Mouse (Mus musculus): Measurements from ENCODE around the gene Bcl2l13. TPM values are rescaled to one million over a fixed set of nuclear protein-coding genes. Genes with fewer than 3 reads are reported as not detected.
"Not testable (repeated sequence)": the region's sequence is repeated elsewhere in the genome, so short reads cannot be mapped to it uniquely, and the experiment has no call there.

Gene Bcl2l13
- polyA plus RNA-seq, 1 experiment from 2014 or later, result 34.6 TPM

DNA sequence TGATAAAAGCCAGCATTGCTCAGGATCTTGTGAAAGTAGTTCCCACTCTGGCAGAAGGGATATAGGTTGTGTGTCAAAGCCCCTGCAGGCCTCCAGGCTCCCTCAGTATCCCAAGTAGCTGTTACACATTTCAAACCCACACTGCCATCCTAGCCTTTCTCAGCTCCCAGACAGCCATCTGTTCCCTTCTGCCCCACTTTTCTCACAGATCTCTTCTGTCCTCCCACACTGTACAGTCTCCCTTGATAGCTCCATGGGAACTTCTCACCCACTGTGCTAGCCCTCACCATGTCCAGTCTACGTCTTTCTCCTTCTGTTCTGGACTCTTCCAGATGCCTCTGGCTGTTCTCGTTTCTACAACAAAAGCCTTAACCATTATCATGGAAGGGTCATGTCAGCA, 39.9 kb upstream of the Bcl2l13 start:
- Histone ChIP-seq H3K27me3 (ENCODE audit: insufficient read depth, low read length) (no peaks in the 10 kb centered on the region), H3K36me3 (ENCODE audit: insufficient read depth) (peaks cover 84% of the 10 kb centered on the region), H3K9ac (no peak overlapping the region), H3K27ac (ENCODE audit: low read depth) (no peak overlapping the region), H3K4me1 (ENCODE audit: insufficient read depth) (no peaks in the 10 kb centered on the region), H3K9me3 (ENCODE audit: low read depth, low read length) (no peaks in the 10 kb centered on the region), H3K4me3 (ENCODE audit: low read depth, low read length) (no peak overlapping the region), H3K4me2 (no peak overlapping the region)
- DNase-seq (no peak), ATAC-seq (ENCODE audit: insufficient read depth) (no peak)
- WGBS, result 79% methylated on average over 2 of the region's 2 CpGs
- TF ChIP-seq CTCF (IDR thresholded peaks at IDR 0.05; ENCODE audit: low read depth), result no peak

DNA sequence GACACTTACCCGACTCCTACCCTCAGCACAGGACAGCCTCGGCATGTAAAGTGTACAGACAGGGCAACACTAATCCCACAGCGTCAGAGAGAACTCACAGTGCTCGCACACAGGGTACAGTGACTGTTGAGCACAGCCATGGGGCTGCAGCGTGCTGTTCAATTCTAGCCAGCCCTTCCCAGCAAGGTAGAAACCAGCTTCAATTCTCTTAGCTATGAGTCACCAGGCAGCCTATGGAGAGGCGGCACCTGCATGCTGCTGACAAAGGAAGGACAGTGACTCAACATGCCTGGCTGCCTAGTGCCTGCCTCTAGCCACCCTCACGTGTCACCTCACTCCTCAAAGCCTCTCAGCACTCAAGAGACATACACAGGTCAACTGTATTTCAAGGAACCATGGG, 38.0 kb upstream of the Bcl2l13 start:
- TF ChIP-seq CTCF (IDR thresholded peaks at IDR 0.05; ENCODE audit: low read depth), result no peak
- Histone ChIP-seq H3K4me2 (no peak overlapping the region), H3K27me3 (ENCODE audit: insufficient read depth, low read length) (no peaks in the 10 kb centered on the region), H3K4me3 (ENCODE audit: low read depth, low read length) (no peak overlapping the region), H3K9ac (no peak overlapping the region), H3K27ac (ENCODE audit: low read depth) (no peak overlapping the region), H3K9me3 (ENCODE audit: low read depth, low read length) (no peaks in the 10 kb centered on the region), H3K36me3 (ENCODE audit: insufficient read depth) (peaks cover 96% of the 10 kb centered on the region), H3K4me1 (ENCODE audit: insufficient read depth) (no peaks in the 10 kb centered on the region)
- no peak for ATAC-seq (ENCODE audit: insufficient read depth)
- WGBS, result 80% methylated on average over 7 of the region's 7 CpGs
- DNase-seq, result no peak

GRCm38 (mm10) chr6:120798905-120799304, 37.1 kb upstream of the Bcl2l13 start:
- Histone ChIP-seq H3K27me3 (ENCODE audit: insufficient read depth, low read length) (no peaks in the 10 kb centered on the region), H3K4me2 (no peak overlapping the region), H3K27ac (ENCODE audit: low read depth) (no peak overlapping the region), H3K4me1 (ENCODE audit: insufficient read depth) (no peaks in the 10 kb centered on the region), H3K36me3 (ENCODE audit: insufficient read depth) (peaks cover 96% of the 10 kb centered on the region), H3K9me3 (ENCODE audit: low read depth, low read length) (no peaks in the 10 kb centered on the region), H3K4me3 (ENCODE audit: low read depth, low read length) (no peak overlapping the region), H3K9ac (no peak overlapping the region)
- DNase-seq (no peak), ATAC-seq (ENCODE audit: insufficient read depth) (no peak)
- 77% methylated on average over 4 of the region's 4 CpGs for WGBS
- TF ChIP-seq CTCF (IDR thresholded peaks at IDR 0.05; ENCODE audit: low read depth), result no peak

GRCm38 (mm10) chr6:120799581-120800041, 36.4 kb upstream of the Bcl2l13 start:
- no peak overlapping the region for H3K9ac ChIP-seq
- ATAC-seq (ENCODE audit: insufficient read depth), result no peak
- no peak overlapping the region for H3K27ac ChIP-seq (ENCODE audit: low read depth)
- H3K4me3 ChIP-seq (ENCODE audit: low read depth, low read length), result no peak overlapping the region
- no peak for DNase-seq
- WGBS, result 84% methylated on average over 4 of the region's 4 CpGs
- no peak for TF ChIP-seq CTCF (IDR thresholded peaks at IDR 0.05; ENCODE audit: low read depth)
- no peaks in the 10 kb centered on the region for H3K9me3 ChIP-seq (ENCODE audit: low read depth, low read length)
- peaks cover 96% of the 10 kb centered on the region for H3K36me3 ChIP-seq (ENCODE audit: insufficient read depth)
- H3K27me3 ChIP-seq (ENCODE audit: insufficient read depth, low read length), result no peaks in the 10 kb centered on the region
- no peak overlapping the region for H3K4me2 ChIP-seq
- no peaks in the 10 kb centered on the region for H3K4me1 ChIP-seq (ENCODE audit: insufficient read depth)

- Histone ChIP-seq H3K4me3 (ENCODE audit: low read depth, low read length) (no peak overlapping the region), H3K27me3 (ENCODE audit: insufficient read depth, low read length) (no peaks in the 10 kb centered on the region), H3K4me2 (no peak overlapping the region), H3K36me3 (ENCODE audit: insufficient read depth) (peaks cover 83% of the 10 kb centered on the region), H3K4me1 (ENCODE audit: insufficient read depth) (no peaks in the 10 kb centered on the region), H3K27ac (ENCODE audit: low read depth) (no peak overlapping the region), H3K9ac (no peak overlapping the region), H3K9me3 (ENCODE audit: low read depth, low read length) (no peaks in the 10 kb centered on the region)
- no peak for TF ChIP-seq CTCF (IDR thresholded peaks at IDR 0.05; ENCODE audit: low read depth)
- no peak for ATAC-seq (ENCODE audit: insufficient read depth)
- WGBS, result 72% methylated on average over 5 of the region's 5 CpGs
- DNase-seq, result no peak
These were observed 28.8 kb upstream of the Bcl2l13 start for GRCm38 (mm10) chr6:120806999-120807737.

- TF ChIP-seq CTCF (IDR thresholded peaks at IDR 0.05; ENCODE audit: low read depth), result no peak
- no peak overlapping the region for H3K27ac ChIP-seq (ENCODE audit: low read depth)
- no peaks in the 10 kb centered on the region for H3K9me3 ChIP-seq (ENCODE audit: low read depth, low read length)
- no peaks in the 10 kb centered on the region for H3K4me1 ChIP-seq (ENCODE audit: insufficient read depth)
- H3K27me3 ChIP-seq (ENCODE audit: insufficient read depth, low read length), result no peaks in the 10 kb centered on the region
- DNase-seq, result no peak
- ATAC-seq (ENCODE audit: insufficient read depth), result no peak
- peaks cover 77% of the 10 kb centered on the region for H3K36me3 ChIP-seq (ENCODE audit: insufficient read depth)
- WGBS, result 67% methylated on average over 4 of the region's 4 CpGs
- no peak overlapping the region for H3K4me2 ChIP-seq
- H3K9ac ChIP-seq, result no peak overlapping the region
- H3K4me3 ChIP-seq (ENCODE audit: low read depth, low read length), result no peak overlapping the region
These were observed 28.3 kb upstream of the Bcl2l13 start for GRCm38 (mm10) chr6:120807738-120808081.

- H3K9me3 ChIP-seq (ENCODE audit: low read depth, low read length); ATAC-seq (ENCODE audit: insufficient read depth); H3K4me2 ChIP-seq; H3K9ac ChIP-seq; H3K27me3 ChIP-seq (ENCODE audit: insufficient read depth, low read length); H3K27ac ChIP-seq (ENCODE audit: low read depth); H3K4me1 ChIP-seq (ENCODE audit: insufficient read depth); H3K4me3 ChIP-seq (ENCODE audit: low read depth, low read length); DNase-seq: not testable (repeated sequence)
- peaks cover 37% of the 10 kb centered on the region for H3K36me3 ChIP-seq (ENCODE audit: insufficient read depth)
- 94% methylated on average over 7 of the region's 10 CpGs for WGBS
These were observed 24.0 kb upstream of the Bcl2l13 start for GRCm38 (mm10) chr6:120811999-120812398.

Data from lung, embryonic 14.5 days (tissue).